Mouse (Mus musculus) E14TG2a.4 (cell line): ENCODE data around the gene Ctsc.

ENCODE experiments used
- CTCF ChIP-seq: conservative IDR thresholded peaks from 2 replicates; pipeline ENCODE4 v1.5.1; 2014; ENCODE audit warnings: low read length
- NANOG ChIP-seq: IDR thresholded peaks from 2 replicates; pipeline ENCODE4 v1.6.1; 2014; ENCODE audit warnings: borderline replicate concordance, low read length, mixed read lengths
- POU5F1 ChIP-seq: IDR thresholded peaks from 2 replicates; pipeline ENCODE4 v1.6.1; 2014; ENCODE audit warnings: low read length, borderline replicate concordance

DNA sequence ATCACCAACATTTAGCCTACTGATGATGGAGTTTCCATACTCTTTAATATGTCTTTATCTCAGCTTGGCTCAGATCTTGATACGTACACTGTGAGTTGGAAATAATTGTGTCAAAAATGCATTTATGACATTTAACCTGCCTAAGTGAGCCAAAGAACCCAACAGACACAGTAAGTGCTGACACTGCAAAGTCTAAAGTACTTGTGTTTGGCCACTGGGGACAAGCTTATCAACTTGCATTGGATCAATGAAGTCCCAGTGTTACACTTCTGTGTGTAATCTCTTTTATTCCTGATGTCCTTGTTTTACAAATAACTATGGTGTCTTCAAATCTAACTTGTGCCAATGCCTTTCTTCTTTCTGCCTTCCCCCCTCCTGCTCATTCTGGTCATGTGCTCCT, 18.1 kb downstream of the Ctsc start:
- TF ChIP-seq POU5F1 (no peak), CTCF (no peak), NANOG (no peak)
